Mouse (Mus musculus) ES-E14 (cell line): ENCODE results near the gene Irf2bpl. TPM values are rescaled to one million over a fixed set of nuclear protein-coding genes. Genes with fewer than 3 reads are reported as not detected.

Source experiments
- DNase-seq: peaks from one replicate; pipeline ENCODE4 v3.0.0-alpha.2; 2013; ENCODE audit warnings: low read depth, low spot score
- H3K27ac ChIP-seq: 2 replicates; pipeline ENCODE4 v1.5.1; 2012; ENCODE audit warnings: low read depth, mild to moderate bottlenecking, low read length, moderate library complexity, mixed read lengths; ENCODE audit not compliant: poor library complexity, insufficient read depth, severe bottlenecking
- H3K36me3 ChIP-seq: 2 replicates; pipeline ENCODE4 v1.6.1; 2012; ENCODE audit warnings: mild to moderate bottlenecking, low read length, moderate library complexity, mixed read lengths; ENCODE audit not compliant: control insufficient read depth, poor library complexity, insufficient read depth, severe bottlenecking
- H3K4me1 ChIP-seq, 2 experiments: fragments of 150-350 bp in 1 of 2; sonication (generic) in 1 of 2; 2 replicates each; pipeline ENCODE4 v1.6.1; 2012; ENCODE audit warnings: low read length in 2 of 2, mild to moderate bottlenecking in 1 of 2, mixed read lengths in 1 of 2; ENCODE audit not compliant: control insufficient read depth in 2 of 2, insufficient read depth in 2 of 2, poor library complexity in 1 of 2
- H3K4me3 ChIP-seq, 2 experiments: fragments of 150-350 bp in 1 of 2; sonication (generic) in 1 of 2; 2 replicates each; pipeline ENCODE4 v1.5.1; 2012; ENCODE audit warnings: low read length in 2 of 2, low read depth in 1 of 2, mild to moderate bottlenecking in 1 of 2, mixed read lengths in 1 of 2; ENCODE audit not compliant: insufficient read depth in 1 of 2, poor library complexity in 1 of 2, severe bottlenecking in 1 of 2
- H3K9ac ChIP-seq: 2 replicates; pipeline ENCODE4 v1.6.1; 2012; ENCODE audit warnings: low read depth, mild to moderate bottlenecking, low read length, mixed read lengths; ENCODE audit not compliant: poor library complexity, insufficient read depth, severe bottlenecking
- H3K9me3 ChIP-seq: fragments of 150-350 bp; sonication (generic); 2 replicates; pipeline ENCODE4 v1.6.1; 2012; ENCODE audit warnings: low read depth, mild to moderate bottlenecking, low read length; ENCODE audit not compliant: control insufficient read depth, insufficient read depth
- CHD2 ChIP-seq: IDR thresholded peaks from 2 replicates; pipeline ENCODE4 v1.6.1; 2014; ENCODE audit warnings: mild to moderate bottlenecking, low read depth, low read length, inconsistent platforms
- HCFC1 ChIP-seq: IDR thresholded peaks from 2 replicates; pipeline ENCODE4 v1.6.1; 2012; ENCODE audit warnings: low read length, inconsistent platforms, borderline replicate concordance; ENCODE audit not compliant: insufficient read depth
- MAFK ChIP-seq: IDR thresholded peaks from 2 replicates; pipeline ENCODE4 v1.6.1; 2014; ENCODE audit warnings: mild to moderate bottlenecking, low read depth, low read length, inconsistent platforms; ENCODE audit not compliant: insufficient read depth
- ZC3H11A ChIP-seq: IDR thresholded peaks from 2 replicates; pipeline ENCODE4 v1.6.1; 2012; ENCODE audit warnings: low read depth, mild to moderate bottlenecking, inconsistent platforms, low read length, borderline replicate concordance
- ZNF384 ChIP-seq: IDR thresholded peaks from 2 replicates; pipeline ENCODE4 v1.6.1; 2012; ENCODE audit warnings: low read depth, low read length, inconsistent platforms
- in situ Hi-C, 2 experiments: fragments of 600-800 bp; cut with MboI; formaldehyde crosslinking; loops; one replicate each; pipeline ENCODE4 v1.15.1; 2025; ENCODE audit warnings: low sequenced_read_pairs in 2 of 2, inconsistent platforms in 1 of 2; ENCODE audit not compliant: unreplicated experiment in 2 of 2
- total RNA-seq: library from RNA; depleted of rRNA; stranded (reverse); fragments of 300-350 nt; gene quantifications from 2 replicates; pipeline ENCODE4 v1.2.3, GENCODE M21; 2012

Gene Irf2bpl
- total RNA-seq, 1 experiment, result 43.2 TPM

- Histone ChIP-seq H3K9ac (no peak overlapping the region), H3K4me1 (peaks cover 15 to 26% of the 10 kb centered on the region in 2 experiments), H3K27ac (no peak overlapping the region), H3K36me3 (no peaks in the 10 kb centered on the region), H3K4me3 (no peak overlapping the region), H3K9me3 (no peaks in the 10 kb centered on the region)
- TF ChIP-seq CHD2 (no peak), MAFK (no peak), ZC3H11A (no peak), ZNF384 (no peak), HCFC1 (no peak)
- in situ Hi-C loops, result no loop called here
- DNase-seq, result no peak
Observed at GRCm38 (mm10) chr12:86876116-86876515, 8.5 kb downstream of the Irf2bpl start.

GRCm38 (mm10) chr12:86872335-86873040 is 12.1 kb downstream of the Irf2bpl start:
- TF ChIP-seq CHD2 (no peak), MAFK (no peak), HCFC1 (no peak), ZNF384 (no peak), ZC3H11A (no peak)
- peak overlapping the region; percentile 42 for H3K27ac ChIP-seq
- no peak for DNase-seq
- peaks cover 10 to 24% of the 10 kb centered on the region in 2 experiments for H3K4me1 ChIP-seq
- no peaks in the 10 kb centered on the region for H3K9me3 ChIP-seq
- H3K4me3 ChIP-seq, result no peak overlapping the region
- in situ Hi-C loops, result no loop called here
- H3K36me3 ChIP-seq, result no peaks in the 10 kb centered on the region
- H3K9ac ChIP-seq, result no peak overlapping the region

GRCm38 (mm10) chr12:86871666-86872334 is 12.8 kb downstream of the Irf2bpl start:
- Histone ChIP-seq H3K4me1 (peaks cover 10 to 25% of the 10 kb centered on the region in 2 experiments), H3K4me3 (no peak overlapping the region), H3K27ac (peak overlapping the region; percentile 42), H3K9ac (no peak overlapping the region), H3K36me3 (no peaks in the 10 kb centered on the region), H3K9me3 (no peaks in the 10 kb centered on the region)
- TF ChIP-seq HCFC1, result no peak
- no peak for TF ChIP-seq ZNF384
- TF ChIP-seq ZC3H11A, result no peak
- TF ChIP-seq CHD2, result no peak
- no peak for TF ChIP-seq MAFK
- in situ Hi-C loops, result no loop called here
- DNase-seq, result no peak

GRCm38 (mm10) chr12:86870996-86871395 is 13.6 kb downstream of the Irf2bpl start:
- Histone ChIP-seq H3K9ac (no peak overlapping the region), H3K4me3 (no peak overlapping the region), H3K4me1 (peaks cover 9 to 27% of the 10 kb centered on the region in 2 experiments), H3K27ac (no peak overlapping the region), H3K9me3 (no peaks in the 10 kb centered on the region), H3K36me3 (no peaks in the 10 kb centered on the region)
- in situ Hi-C loops, result no loop called here
- DNase-seq, result no peak
- TF ChIP-seq CHD2 (no peak), ZC3H11A (peak; percentile 60; the same call in 1 of the 2 replicates)
